Mouse (Mus musculus): ENCODE measurements around the gene Ccdc85c. TPM values are rescaled to one million over a fixed set of nuclear protein-coding genes. Genes with fewer than 3 reads are reported as not detected.

Ccdc85c gene
- polyA plus RNA-seq, 2 experiments, result 6.1 to 9.9 TPM

- H3K36me3 ChIP-seq (ENCODE audit: control insufficient read depth, insufficient read depth, low read length), result no peaks in the 10 kb centered on the region
- TF ChIP-seq POLR2A (IDR thresholded peaks at IDR 0.05; ENCODE audit: borderline replicate concordance, extremely low read depth, insufficient read depth, insufficient read length), result no peak
These were observed 103.9 kb downstream of the Ccdc85c start for GRCm38 (mm10) chr12:108171336-108171735.

GRCm38 (mm10) chr12:108170467-108170866 lies 104.8 kb downstream of the Ccdc85c start:
- WGBS, result 84% methylated on average over 3 of the region's 3 CpGs
- DNase-seq (ENCODE audit: low spot score) (no peak), ATAC-seq (ENCODE audit: low FRiP score, low read depth) (no peak)
- Histone ChIP-seq H3K9ac (ENCODE audit: low read depth, low read length, severe bottlenecking) (no peak overlapping the region), H3K27me3 (ENCODE audit: control insufficient read depth, insufficient read depth, low read length) (no peaks in the 10 kb centered on the region), H3K36me3 (ENCODE audit: control insufficient read depth, insufficient read depth, low read length) (no peaks in the 10 kb centered on the region), H3K27ac (replicated peaks; ENCODE audit: low read depth, low read length) (no peak overlapping the region), H3K9me3 (ENCODE audit: control insufficient read depth, low read length) (no peaks in the 10 kb centered on the region), H3K4me1 (ENCODE audit: control insufficient read depth, insufficient read depth, low read length) (peaks cover 5% of the 10 kb centered on the region; the same call in 1 of the 2 replicates), H3K4me3 (replicated peaks; ENCODE audit: low read length) (no peak overlapping the region), H3K4me2 (replicated peaks; ENCODE audit: low read depth, low read length, severe bottlenecking) (no peak overlapping the region)
- TF ChIP-seq POLR2A (IDR thresholded peaks at IDR 0.05; ENCODE audit: borderline replicate concordance, extremely low read depth, insufficient read depth, insufficient read length), result no peak

More at GRCm38 (mm10) chr12:108171336-108171735, 103.9 kb downstream of the Ccdc85c start:
- H3K4me2 ChIP-seq (replicated peaks; ENCODE audit: low read depth, low read length, severe bottlenecking), result no peak overlapping the region
- DNase-seq (ENCODE audit: low spot score), result no peak
- no peaks in the 10 kb centered on the region for H3K9me3 ChIP-seq (ENCODE audit: control insufficient read depth, low read length)
- no peak for ATAC-seq (ENCODE audit: low FRiP score, low read depth)
- no peak overlapping the region for H3K9ac ChIP-seq (ENCODE audit: low read depth, low read length, severe bottlenecking)
- H3K27me3 ChIP-seq (ENCODE audit: control insufficient read depth, insufficient read depth, low read length), result no peaks in the 10 kb centered on the region
- no peak overlapping the region for H3K27ac ChIP-seq (replicated peaks; ENCODE audit: low read depth, low read length)
- H3K4me1 ChIP-seq (ENCODE audit: control insufficient read depth, insufficient read depth, low read length), result peaks cover 5% of the 10 kb centered on the region; the same call in 1 of the 2 replicates
- H3K4me3 ChIP-seq (replicated peaks; ENCODE audit: low read length), result no peak overlapping the region

GRCm38 (mm10) chr12:108168909-108169308 lies 106.3 kb downstream of the Ccdc85c start:
- Histone ChIP-seq H3K4me2 (replicated peaks; ENCODE audit: low read depth, low read length, severe bottlenecking) (no peak overlapping the region), H3K27ac (replicated peaks; ENCODE audit: low read depth, low read length) (no peak overlapping the region), H3K9me3 (ENCODE audit: control insufficient read depth, low read length) (no peaks in the 10 kb centered on the region), H3K4me1 (ENCODE audit: control insufficient read depth, insufficient read depth, low read length) (no peaks in the 10 kb centered on the region; the same call in 1 of the 2 replicates), H3K36me3 (ENCODE audit: control insufficient read depth, insufficient read depth, low read length) (peaks cover 2% of the 10 kb centered on the region; the same call in 1 of the 2 replicates), H3K9ac (ENCODE audit: low read depth, low read length, severe bottlenecking) (no peak overlapping the region), H3K4me3 (replicated peaks; ENCODE audit: low read length) (no peak overlapping the region), H3K27me3 (ENCODE audit: control insufficient read depth, insufficient read depth, low read length) (no peaks in the 10 kb centered on the region)
- WGBS, result 64% methylated on average over 3 of the region's 3 CpGs
- ATAC-seq (ENCODE audit: low FRiP score, low read depth), result no peak
- no peak for DNase-seq (ENCODE audit: low spot score)
- no peak for TF ChIP-seq POLR2A (IDR thresholded peaks at IDR 0.05; ENCODE audit: borderline replicate concordance, extremely low read depth, insufficient read depth, insufficient read length)

- TF ChIP-seq POLR2A (IDR thresholded peaks at IDR 0.05; ENCODE audit: borderline replicate concordance, extremely low read depth, insufficient read depth, insufficient read length), result no peak
- 90% methylated on average over 3 of the region's 3 CpGs for WGBS
- Histone ChIP-seq H3K9ac (ENCODE audit: low read depth, low read length, severe bottlenecking) (no peak overlapping the region), H3K9me3 (ENCODE audit: control insufficient read depth, low read length) (no peaks in the 10 kb centered on the region), H3K27ac (replicated peaks; ENCODE audit: low read depth, low read length) (no peak overlapping the region), H3K27me3 (ENCODE audit: control insufficient read depth, insufficient read depth, low read length) (no peaks in the 10 kb centered on the region), H3K4me1 (ENCODE audit: control insufficient read depth, insufficient read depth, low read length) (no peaks in the 10 kb centered on the region), H3K36me3 (ENCODE audit: control insufficient read depth, insufficient read depth, low read length) (peaks cover 37% of the 10 kb centered on the region), H3K4me2 (replicated peaks; ENCODE audit: low read depth, low read length, severe bottlenecking) (no peak overlapping the region), H3K4me3 (replicated peaks; ENCODE audit: low read length) (no peak overlapping the region)
- DNase-seq (ENCODE audit: low spot score) (no peak), ATAC-seq (ENCODE audit: low FRiP score, low read depth) (no peak)
These were observed 111.5 kb downstream of the Ccdc85c start for GRCm38 (mm10) chr12:108163706-108164105.

- peaks cover 50% of the 10 kb centered on the region for H3K36me3 ChIP-seq (ENCODE audit: control insufficient read depth, insufficient read depth, low read length)
- DNase-seq (ENCODE audit: low spot score) (no peak), ATAC-seq (ENCODE audit: low FRiP score, low read depth) (no peak)
- H3K9ac ChIP-seq (ENCODE audit: low read depth, low read length, severe bottlenecking), result no peak overlapping the region
- no peaks in the 10 kb centered on the region for H3K27me3 ChIP-seq (ENCODE audit: control insufficient read depth, insufficient read depth, low read length)
- no peak for TF ChIP-seq POLR2A (IDR thresholded peaks at IDR 0.05; ENCODE audit: borderline replicate concordance, extremely low read depth, insufficient read depth, insufficient read length)
- no peaks in the 10 kb centered on the region for H3K9me3 ChIP-seq (ENCODE audit: control insufficient read depth, low read length)
- no peaks in the 10 kb centered on the region for H3K4me1 ChIP-seq (ENCODE audit: control insufficient read depth, insufficient read depth, low read length)
- H3K4me2 ChIP-seq (replicated peaks; ENCODE audit: low read depth, low read length, severe bottlenecking), result no peak overlapping the region
- no peak overlapping the region for H3K27ac ChIP-seq (replicated peaks; ENCODE audit: low read depth, low read length)
- WGBS, result 88% methylated on average over 1 of the region's 1 CpGs
- H3K4me3 ChIP-seq (replicated peaks; ENCODE audit: low read length), result no peak overlapping the region
These were observed 113.2 kb downstream of the Ccdc85c start for GRCm38 (mm10) chr12:108162036-108162435.

GRCm38 (mm10) chr12:108159863-108160262 lies 115.4 kb downstream of the Ccdc85c start:
- H3K27ac ChIP-seq (replicated peaks; ENCODE audit: low read depth, low read length), result no peak overlapping the region

More at GRCm38 (mm10) chr12:108159863-108160262, 115.4 kb downstream of the Ccdc85c start:
- Histone ChIP-seq H3K36me3 (ENCODE audit: control insufficient read depth, insufficient read depth, low read length) (peaks cover 67% of the 10 kb centered on the region), H3K4me1 (ENCODE audit: control insufficient read depth, insufficient read depth, low read length) (no peaks in the 10 kb centered on the region), H3K9ac (ENCODE audit: low read depth, low read length, severe bottlenecking) (no peak overlapping the region), H3K4me2 (replicated peaks; ENCODE audit: low read depth, low read length, severe bottlenecking) (no peak overlapping the region), H3K27me3 (ENCODE audit: control insufficient read depth, insufficient read depth, low read length) (no peaks in the 10 kb centered on the region), H3K9me3 (ENCODE audit: control insufficient read depth, low read length) (no peaks in the 10 kb centered on the region), H3K4me3 (replicated peaks; ENCODE audit: low read length) (no peak overlapping the region)
- TF ChIP-seq POLR2A (IDR thresholded peaks at IDR 0.05; ENCODE audit: borderline replicate concordance, extremely low read depth, insufficient read depth, insufficient read length), result no peak
- ATAC-seq (ENCODE audit: low FRiP score, low read depth), result no peak
- DNase-seq (ENCODE audit: low spot score), result no peak

Other genes starting within 250 kb of the Ccdc85c start
- 55.1 and 62.5 TPM in 2 replicates for gene Setd3, start 96.1 kb downstream of the Ccdc85c start, polyA plus RNA-seq (2012; rRNA removed)
- 75.4 and 76.1 TPM in 2 replicates for gene Setd3, start 96.1 kb downstream of the Ccdc85c start, polyA plus RNA-seq (2014; fragmentation: Nextera tagmentation; extraction: Ambion mirVana)
- gene Ccnk, start 95.8 kb downstream of the Ccdc85c start, polyA plus RNA-seq (2012; rRNA removed), result 37.7 and 46.2 TPM in 2 replicates
- gene Ccnk, start 95.8 kb downstream of the Ccdc85c start, polyA plus RNA-seq (2014; fragmentation: Nextera tagmentation; extraction: Ambion mirVana), result 5.5 and 6.0 TPM in 2 replicates
- gene Hhipl1, start 30.8 kb upstream of the Ccdc85c start, polyA plus RNA-seq (2012; rRNA removed), result 2.7 and 3.0 TPM in 2 replicates
- gene Hhipl1, start 30.8 kb upstream of the Ccdc85c start, polyA plus RNA-seq (2014; fragmentation: Nextera tagmentation; extraction: Ambion mirVana), result 0.58 and 1.5 TPM in 2 replicates
- 24.8 and 30.8 TPM in 2 replicates for gene Cyp46a1, start 59.0 kb upstream of the Ccdc85c start, polyA plus RNA-seq (2012; rRNA removed)
- 6.4 and 6.6 TPM in 2 replicates for gene Cyp46a1, start 59.0 kb upstream of the Ccdc85c start, polyA plus RNA-seq (2014; fragmentation: Nextera tagmentation; extraction: Ambion mirVana)
- 36.3 and 38.4 TPM in 2 replicates for gene Eml1, start 95.5 kb upstream of the Ccdc85c start, polyA plus RNA-seq (2012; rRNA removed)
- 44.4 and 48.2 TPM in 2 replicates for gene Eml1, start 95.5 kb upstream of the Ccdc85c start, polyA plus RNA-seq (2014; fragmentation: Nextera tagmentation; extraction: Ambion mirVana)

All from limb, embryonic 14.5 days (tissue).